ENCODE assay signal across 16 mouse cellular contexts in the genomic region with DNA sequence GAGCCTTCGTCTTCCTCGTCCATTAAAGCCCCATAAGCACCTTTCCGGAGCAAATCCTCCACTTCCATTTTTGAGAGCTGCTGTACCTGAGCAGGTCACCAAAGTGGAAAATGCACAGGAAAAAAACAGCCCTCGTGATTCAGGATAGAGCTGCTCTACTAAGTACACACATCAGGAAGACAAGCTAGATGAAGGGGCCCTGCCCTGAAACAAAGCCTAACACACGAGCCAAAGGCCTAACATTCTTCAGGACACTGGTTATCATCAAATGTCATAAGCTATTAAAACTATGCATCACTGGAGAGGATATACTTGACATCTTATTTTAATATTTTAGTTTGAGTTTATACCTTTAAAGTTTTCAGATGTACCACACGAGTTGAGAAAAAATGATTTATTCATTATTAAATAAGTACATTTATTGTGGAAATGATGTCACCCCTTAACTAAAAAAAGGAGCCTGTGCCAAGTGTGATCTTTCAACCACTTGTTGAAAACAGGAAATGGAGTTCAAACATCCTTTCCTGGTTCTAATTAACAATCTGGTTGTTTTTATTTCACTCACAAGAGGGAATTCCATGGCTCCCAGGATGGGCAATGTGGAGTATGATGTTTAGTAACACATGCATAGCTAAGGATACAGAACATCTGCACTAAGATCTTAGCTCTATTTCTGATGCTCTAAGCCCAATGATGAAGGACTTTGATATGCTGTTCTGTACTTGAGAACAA.
DNase-seq lines count a peak whose midpoint lies in the region; ATAC-seq and TF ChIP-seq lines count a peak whose summit lies in the region.
"Had no signal": no experiment of that assay in that cellular context is flagged by ENCODE, and none has a peak within 500 bp of the region (broad histone marks: within the 10 kb centered on the region; RNA-seq: fewer than 3 reads in every experiment).

No protein-coding gene starts in this region.

- peaks cover 61% of the 10 kb centered on the region for H3K36me3 ChIP-seq in heart, embryonic 13.5 days
- H3K36me3 ChIP-seq in liver, embryonic 11.5 days (ENCODE audit: control insufficient read depth, insufficient read depth, low read length): peaks cover 13% of the 10 kb centered on the region
- H3K36me3 ChIP-seq in heart, postnatal 0 days (replicated peaks; ENCODE audit: control insufficient read depth, insufficient read depth, low read length): peaks cover 45% of the 10 kb centered on the region

- H3K4me1 ChIP-seq in heart, embryonic 13.5 days: peaks cover 20% of the 10 kb centered on the region
- H3K4me1 ChIP-seq in liver, embryonic 11.5 days (replicated peaks; ENCODE audit: control insufficient read depth, insufficient read depth, low read length): no peaks in the 10 kb centered on the region
- H3K4me1 ChIP-seq in heart, postnatal 0 days (ENCODE audit: control insufficient read depth, insufficient read depth): peaks cover 21% of the 10 kb centered on the region
- H3K4me1 ChIP-seq: forebrain, embryonic 15.5 days; midbrain, embryonic 13.5 days had no signal

- no peaks in the 10 kb centered on the region for H3K9me3 ChIP-seq in heart, embryonic 13.5 days
- H3K9me3 ChIP-seq in liver, embryonic 11.5 days (ENCODE audit: control insufficient read depth, low read length): no peaks in the 10 kb centered on the region
- no peaks in the 10 kb centered on the region for H3K9me3 ChIP-seq in heart, postnatal 0 days (replicated peaks; ENCODE audit: control insufficient read depth, low read length)
- H3K9me3 ChIP-seq: forebrain, embryonic 15.5 days; midbrain, embryonic 13.5 days had no signal

- intact Hi-C loops in heart, postnatal 36 days (cut with DNase I): no loop called here

- no peak for DNase-seq in heart, postnatal 36 days
- DNase-seq in liver, embryonic 11.5 days (ENCODE audit: low spot score): no peak
- DNase-seq in liver: no peak
- DNase-seq in heart, postnatal 0 days (ENCODE audit: low spot score): peak; percentile 63
- DNase-seq in lung, postnatal 36 days: peak; percentile 39
- DNase-seq in cerebellum, adult 11-12 months: no peak
- DNase-seq in neural tube, embryonic 10.5 days (ENCODE audit: extremely low spot score, low spot score): no peak
- DNase-seq: cerebellum, postnatal 36 days; gastrocnemius, postnatal 10 days; kidney, postnatal 10 days; thymus, postnatal 36 days had no signal

- peak; percentile 48; the same call in 1 of the 2 replicates for TF ChIP-seq EP300 in heart, postnatal 0 days (IDR thresholded peaks at IDR 0.05; ENCODE audit: low read depth)

- no peaks in the 10 kb centered on the region for H3K27me3 ChIP-seq in heart, embryonic 13.5 days (replicated peaks)
- no peaks in the 10 kb centered on the region for H3K27me3 ChIP-seq in liver, embryonic 11.5 days (replicated peaks; ENCODE audit: control insufficient read depth, insufficient read depth, low read length)
- no peaks in the 10 kb centered on the region for H3K27me3 ChIP-seq in heart, postnatal 0 days (ENCODE audit: control insufficient read depth, insufficient read depth, low read length)
- H3K27me3 ChIP-seq: forebrain, embryonic 15.5 days; midbrain, embryonic 13.5 days had no signal

- no peak for TF ChIP-seq CTCF in heart, postnatal 0 days (IDR thresholded peaks at IDR 0.05; ENCODE audit: low read depth)

- H3K4me2 ChIP-seq in heart, embryonic 13.5 days: no peak overlapping the region
- H3K4me2 ChIP-seq in liver, embryonic 11.5 days: no peak overlapping the region
- H3K4me2 ChIP-seq in heart, postnatal 0 days (ENCODE audit: low read depth, low read length): no peak overlapping the region
- H3K4me2 ChIP-seq: forebrain, embryonic 15.5 days; hindbrain, embryonic 14.5 days; midbrain, embryonic 13.5 days had no signal

- H3K4me3 ChIP-seq in heart, embryonic 13.5 days: no peak overlapping the region
- no peak overlapping the region for H3K4me3 ChIP-seq in liver, embryonic 11.5 days (ENCODE audit: low read depth, low read length)
- H3K4me3 ChIP-seq in heart, postnatal 0 days (ENCODE audit: low read depth, low read length): no peak overlapping the region
- H3K4me3 ChIP-seq: forebrain, embryonic 15.5 days; midbrain, embryonic 13.5 days had no signal

- no peak for ATAC-seq in heart, embryonic 13.5 days (ENCODE audit: extremely low read depth, insufficient number of reproducible peaks, low FRiP score, low TSS enrichment)
- no peak for ATAC-seq in liver, embryonic 11.5 days (replicated peaks; ENCODE audit: low FRiP score)
- peak; percentile 82 for ATAC-seq in heart, postnatal 0 days (ENCODE audit: insufficient read depth, low read depth)
- ATAC-seq: forebrain, embryonic 15.5 days; midbrain, embryonic 13.5 days had no signal

- WGBS in heart, embryonic 13.5 days: 56% methylated on average over 6 of the region's 6 CpGs
- WGBS in liver, embryonic 11.5 days: 75% methylated on average over 6 of the region's 6 CpGs
- 44% methylated on average over 6 of the region's 6 CpGs for WGBS in heart, postnatal 0 days

- H3K9ac ChIP-seq in heart, embryonic 13.5 days: no peak overlapping the region; the same call in 1 of the 2 replicates
- no peak overlapping the region for H3K9ac ChIP-seq in liver, embryonic 11.5 days (ENCODE audit: low read depth, low read length)
- no peak overlapping the region; the same call in 1 of the 2 replicates for H3K9ac ChIP-seq in heart, postnatal 0 days (replicated peaks; ENCODE audit: low read depth, low read length)
- H3K9ac ChIP-seq: forebrain, embryonic 15.5 days; hindbrain, embryonic 14.5 days; midbrain, embryonic 13.5 days had no signal

- H3K27ac ChIP-seq in heart, embryonic 13.5 days (replicated peaks): peak overlapping the region; percentile 76
- peak overlapping the region; percentile 6; the same call in 1 of the 2 replicates for H3K27ac ChIP-seq in liver, embryonic 11.5 days (ENCODE audit: low read depth, low read length)
- peak overlapping the region; percentile 79 for H3K27ac ChIP-seq in heart, postnatal 0 days (ENCODE audit: low read depth)
- H3K27ac ChIP-seq: forebrain, embryonic 15.5 days; hindbrain, embryonic 14.5 days; macrophage; midbrain, embryonic 13.5 days had no signal

Comparison
In these comparisons a context has a peak if more than half of its experiments do, and no peak if none do; other contexts are left out.
1. DNase-seq: peak in heart, postnatal 0 days (single experiment) and lung, postnatal 36 days (single experiment); none in heart, postnatal 36 days (0 of 2), liver, embryonic 11.5 days (single experiment), liver (single experiment), cerebellum, adult 11-12 months (single experiment) and neural tube, embryonic 10.5 days (single experiment).
2. H3K27ac ChIP-seq: peak in every context shown above with its lines; median percentile 79 in heart, postnatal 0 days; 76 in heart, embryonic 13.5 days; 6 in liver, embryonic 11.5 days.